Mouse (Mus musculus) limb, embryonic 15.5 days (tissue): Measurements from ENCODE around the gene Gabra4. TPM values are rescaled to one million over a fixed set of nuclear protein-coding genes. Genes with fewer than 3 reads are reported as not detected.
"Not testable (repeated sequence)": the region's sequence is repeated elsewhere in the genome, so short reads cannot be mapped to it uniquely, and the experiment has no call there.

Source experiments
- ATAC-seq: fragments of 200-750 bp; cut with Nextera tagmentation; 2 replicates; pipeline ENCODE4 v1.8.0; 2017; ENCODE audit warnings: low read depth, moderate TSS enrichment; ENCODE audit not compliant: insufficient number of reproducible peaks, low FRiP score, low TSS enrichment
- H3K27ac ChIP-seq: fragments of 300-500 bp; sonication (generic); 2 replicates; pipeline ENCODE4 v1.5.1; 2015; ENCODE audit warnings: moderate library complexity, mild to moderate bottlenecking, inconsistent platforms
- H3K27me3 ChIP-seq: fragments of 300-500 bp; sonication (generic); 2 replicates; pipeline ENCODE4 v1.6.1; 2015; ENCODE audit warnings: inconsistent platforms
- H3K36me3 ChIP-seq: fragments of 300-500 bp; sonication (generic); 2 replicates; pipeline ENCODE4 v1.6.1; 2015; ENCODE audit warnings: inconsistent platforms
- H3K4me1 ChIP-seq: fragments of 300-500 bp; sonication (generic); 2 replicates; pipeline ENCODE4 v1.6.1; 2015; ENCODE audit warnings: inconsistent platforms
- H3K4me2 ChIP-seq: fragments of 300-500 bp; sonication (generic); 2 replicates; pipeline ENCODE4 v1.6.1; 2015; ENCODE audit warnings: mild to moderate bottlenecking, inconsistent platforms
- H3K4me3 ChIP-seq: fragments of 300-500 bp; sonication (generic); 2 replicates; pipeline ENCODE4 v1.5.1; 2015; ENCODE audit warnings: mild to moderate bottlenecking, inconsistent platforms
- H3K9ac ChIP-seq: fragments of 300-500 bp; sonication (generic); 2 replicates; pipeline ENCODE4 v1.6.1; 2015; ENCODE audit warnings: inconsistent platforms
- H3K9me3 ChIP-seq: fragments of 300-500 bp; sonication (generic); 2 replicates; pipeline ENCODE4 v1.6.1; 2016; ENCODE audit warnings: inconsistent platforms
- WGBS: fragments of 180-500 bp; shearing (Covaris S2); methylation state at CpG from one replicate; pipeline ENCODE4 v1.1.7; 2015; 5-methylcytosine and 5-hydroxymethylcytosine counted together
- polyA plus RNA-seq: library from polyadenylated mRNA; unstranded; fragments of >200 nt; fragmentation: Nextera tagmentation; extraction: Ambion mirVana; gene quantifications from 2 replicates; pipeline ENCODE4 v1.2.1, GENCODE M21; 2015

Gabra4 gene
- polyA plus RNA-seq, 1 experiment from 2014 or later, result 8.9 TPM

DNA sequence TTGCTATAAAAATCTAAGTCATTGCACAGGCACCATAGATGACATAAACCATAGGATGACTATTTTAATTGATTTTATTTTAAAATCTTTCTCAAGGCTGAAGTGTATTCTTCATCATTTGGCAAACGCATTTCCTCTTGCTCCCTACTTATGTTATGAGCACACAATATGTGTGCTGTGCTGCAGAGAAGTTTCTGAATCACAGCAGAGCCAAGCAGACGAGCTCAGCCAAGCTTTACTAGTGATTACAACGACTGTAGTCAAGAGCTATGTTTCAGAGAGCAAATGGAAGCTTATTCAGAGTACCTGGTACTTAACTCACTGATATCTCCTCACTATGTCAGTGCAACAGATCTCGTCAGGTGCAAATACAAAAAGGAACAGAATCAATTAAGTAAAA lies 41.4 kb downstream of the Gabra4 start:
- Histone ChIP-seq H3K9me3 (no peaks in the 10 kb centered on the region), H3K4me3 (no peak overlapping the region), H3K4me2 (no peak overlapping the region), H3K4me1 (no peaks in the 10 kb centered on the region), H3K27ac (no peak overlapping the region), H3K9ac (no peak overlapping the region), H3K27me3 (no peaks in the 10 kb centered on the region), H3K36me3 (no peaks in the 10 kb centered on the region)
- ATAC-seq, result no peak
- WGBS, result 60% methylated on average over 4 of the region's 4 CpGs

DNA sequence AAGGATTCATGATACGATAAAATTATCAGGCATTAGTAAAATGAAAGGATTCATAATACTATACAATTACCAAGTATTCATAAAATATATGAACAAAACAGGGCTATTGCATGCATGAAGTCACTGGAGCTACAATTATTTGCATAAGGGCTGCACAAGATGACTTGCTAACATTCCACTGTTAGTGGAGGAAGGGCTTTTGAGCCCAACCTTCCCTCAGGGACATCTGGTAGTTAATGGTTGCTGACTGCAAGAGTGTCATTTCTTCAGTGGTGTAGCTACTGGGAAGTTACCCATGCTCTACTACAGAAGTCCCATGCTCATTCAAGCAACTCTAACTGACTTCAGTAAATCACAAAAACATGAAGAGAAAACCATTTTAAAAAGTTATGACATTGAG lies 43.8 kb downstream of the Gabra4 start:
- H3K36me3 ChIP-seq, result no peaks in the 10 kb centered on the region
- ATAC-seq, result no peak
- no peaks in the 10 kb centered on the region for H3K4me1 ChIP-seq
- no peaks in the 10 kb centered on the region for H3K27me3 ChIP-seq
- H3K9ac ChIP-seq, result no peak overlapping the region
- no peak overlapping the region for H3K4me2 ChIP-seq
- H3K9me3 ChIP-seq, result no peaks in the 10 kb centered on the region
- H3K27ac ChIP-seq, result no peak overlapping the region
- 90% methylated on average over 1 of the region's 1 CpGs for WGBS
- no peak overlapping the region for H3K4me3 ChIP-seq

DNA sequence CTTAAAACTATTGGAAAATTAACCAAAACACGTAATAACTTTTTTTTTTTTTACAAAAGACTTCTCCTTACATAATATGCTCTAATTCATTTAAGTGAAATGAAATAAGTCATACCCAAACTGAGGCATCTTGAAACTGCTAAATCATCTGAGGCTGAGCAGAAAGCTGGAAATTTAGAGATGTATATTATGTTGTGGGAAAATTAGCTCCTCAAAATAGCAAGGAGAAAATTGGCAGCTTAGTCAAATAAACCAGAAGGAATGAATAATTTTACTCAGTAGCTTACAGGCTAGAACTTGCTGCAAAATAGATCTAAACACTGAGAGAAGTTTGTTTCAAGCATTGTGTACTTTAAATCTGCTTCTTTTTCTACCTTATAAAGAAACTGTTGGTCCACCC lies 49.4 kb downstream of the Gabra4 start:
- Histone ChIP-seq H3K27ac (no peak overlapping the region), H3K9ac (no peak overlapping the region), H3K27me3 (no peaks in the 10 kb centered on the region), H3K4me2 (no peak overlapping the region), H3K4me3 (no peak overlapping the region), H3K4me1 (no peaks in the 10 kb centered on the region), H3K36me3 (no peaks in the 10 kb centered on the region), H3K9me3 (no peaks in the 10 kb centered on the region)
- ATAC-seq, result no peak
- 80% methylated on average over 1 of the region's 1 CpGs for WGBS

DNA sequence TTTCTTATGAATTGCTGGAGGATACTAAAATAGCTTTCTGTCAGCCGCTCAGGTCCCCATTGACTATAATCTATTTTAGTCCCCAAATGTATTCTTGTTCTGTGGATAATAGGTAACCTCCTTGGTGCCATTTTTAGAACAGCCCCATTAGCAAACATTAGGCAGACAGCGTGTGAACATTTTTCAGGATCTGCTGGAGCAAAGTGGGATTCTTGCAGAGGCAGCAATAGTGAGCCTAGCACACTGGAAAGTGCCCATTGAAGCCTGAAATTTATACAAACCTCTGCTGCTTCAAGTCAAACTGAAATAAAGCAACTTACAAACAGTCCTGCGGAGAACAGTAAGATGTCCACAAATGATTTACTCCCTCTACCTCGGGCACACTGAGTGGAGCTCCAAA lies 51.2 kb downstream of the Gabra4 start:
- Histone ChIP-seq H3K4me1 (no peaks in the 10 kb centered on the region), H3K27me3 (no peaks in the 10 kb centered on the region), H3K9me3 (no peaks in the 10 kb centered on the region), H3K4me3 (no peak overlapping the region), H3K9ac (no peak overlapping the region), H3K36me3 (no peaks in the 10 kb centered on the region), H3K4me2 (no peak overlapping the region), H3K27ac (no peak overlapping the region)
- WGBS, result 59% methylated on average over 4 of the region's 4 CpGs
- ATAC-seq, result no peak

DNA sequence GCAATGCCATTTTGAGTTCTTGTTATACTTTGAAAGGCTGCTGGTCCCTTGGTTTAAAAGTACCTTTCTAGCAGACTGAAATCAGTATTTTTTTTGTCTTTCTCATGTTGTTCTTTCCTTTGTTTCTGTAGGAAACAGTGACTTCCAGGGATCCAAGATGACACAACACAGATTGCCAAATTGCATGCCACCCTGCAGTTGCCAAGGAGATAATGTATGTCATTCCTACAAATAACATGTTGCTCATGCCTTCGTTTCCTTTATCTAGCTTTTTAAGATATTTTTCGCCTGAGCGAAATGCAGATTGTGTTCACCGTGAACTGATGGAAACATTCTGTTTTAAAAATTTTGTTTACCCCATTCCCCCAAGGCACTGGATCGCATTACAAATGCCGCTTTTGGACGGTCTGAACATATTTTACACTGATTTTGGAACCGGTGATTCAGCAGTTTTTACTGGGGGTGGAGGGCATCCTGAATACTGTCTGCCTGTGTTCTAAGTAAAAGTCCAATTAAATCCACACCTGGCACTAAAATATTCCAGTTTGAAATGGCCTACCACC lies 53.9 kb downstream of the Gabra4 start:
- H3K27me3 ChIP-seq, result no peaks in the 10 kb centered on the region
- H3K9ac ChIP-seq, result no peak overlapping the region
- ATAC-seq, result no peak
- no peaks in the 10 kb centered on the region for H3K4me1 ChIP-seq
- H3K36me3 ChIP-seq, result no peaks in the 10 kb centered on the region
- H3K4me3 ChIP-seq, result no peak overlapping the region
- H3K4me2 ChIP-seq, result no peak overlapping the region
- H3K27ac ChIP-seq, result no peak overlapping the region
- no peaks in the 10 kb centered on the region for H3K9me3 ChIP-seq
- 40% methylated on average over 8 of the region's 8 CpGs for WGBS

DNA sequence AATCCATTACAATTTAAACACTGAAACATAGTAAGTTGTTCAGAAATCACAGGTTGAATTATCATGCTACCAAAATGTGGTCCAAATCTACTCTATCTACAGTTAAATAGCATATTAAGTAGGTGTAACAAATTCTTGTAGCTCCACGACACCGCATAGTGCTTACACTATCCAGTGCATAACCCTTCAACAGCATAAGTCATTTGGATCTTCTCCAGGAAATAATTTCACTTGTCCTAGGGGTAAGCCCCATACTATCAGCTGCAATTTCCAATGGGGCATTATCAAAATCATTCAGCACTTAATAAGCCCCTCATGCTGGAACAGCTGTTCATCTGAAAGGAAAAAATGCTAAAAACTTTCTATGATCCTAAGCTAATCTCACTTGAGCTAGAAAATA lies 62.8 kb downstream of the Gabra4 start:
- Histone ChIP-seq H3K27ac (no peak overlapping the region), H3K27me3 (no peaks in the 10 kb centered on the region), H3K4me2 (no peak overlapping the region), H3K9ac (no peak overlapping the region), H3K36me3 (no peaks in the 10 kb centered on the region), H3K4me1 (no peaks in the 10 kb centered on the region), H3K9me3 (no peaks in the 10 kb centered on the region), H3K4me3 (no peak overlapping the region)
- 70% methylated on average over 2 of the region's 2 CpGs for WGBS
- no peak for ATAC-seq

DNA sequence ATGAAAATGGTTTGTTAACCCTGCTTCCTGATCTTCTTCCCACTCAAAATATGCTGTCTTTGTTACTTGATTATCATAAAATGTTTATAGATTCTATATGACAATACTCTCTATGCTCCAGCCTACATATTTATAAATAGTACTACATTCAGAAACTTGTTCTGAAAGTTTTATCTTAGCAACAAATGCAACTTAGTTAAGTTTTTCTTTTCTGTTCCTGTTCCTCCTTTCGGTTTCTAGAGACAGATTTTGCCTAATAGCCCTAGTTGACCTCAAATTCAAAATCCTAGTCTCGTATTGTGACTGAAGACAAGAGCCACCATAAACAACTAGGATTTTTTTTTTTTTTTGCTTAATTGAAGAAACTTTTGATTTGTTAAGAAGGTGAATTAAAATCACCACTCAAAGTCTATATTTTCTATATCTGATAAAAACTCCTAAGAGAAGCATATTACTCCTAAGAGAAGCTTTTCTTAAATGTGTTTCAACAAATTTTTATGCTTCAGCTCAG lies 64.3 kb downstream of the Gabra4 start:
- Histone ChIP-seq H3K4me2 (no peak overlapping the region), H3K4me3 (no peak overlapping the region), H3K9me3 (no peaks in the 10 kb centered on the region), H3K27ac (no peak overlapping the region), H3K4me1 (no peaks in the 10 kb centered on the region), H3K27me3 (no peaks in the 10 kb centered on the region), H3K9ac (no peak overlapping the region), H3K36me3 (no peaks in the 10 kb centered on the region)
- ATAC-seq, result no peak
- 83% methylated on average over 2 of the region's 2 CpGs for WGBS

DNA sequence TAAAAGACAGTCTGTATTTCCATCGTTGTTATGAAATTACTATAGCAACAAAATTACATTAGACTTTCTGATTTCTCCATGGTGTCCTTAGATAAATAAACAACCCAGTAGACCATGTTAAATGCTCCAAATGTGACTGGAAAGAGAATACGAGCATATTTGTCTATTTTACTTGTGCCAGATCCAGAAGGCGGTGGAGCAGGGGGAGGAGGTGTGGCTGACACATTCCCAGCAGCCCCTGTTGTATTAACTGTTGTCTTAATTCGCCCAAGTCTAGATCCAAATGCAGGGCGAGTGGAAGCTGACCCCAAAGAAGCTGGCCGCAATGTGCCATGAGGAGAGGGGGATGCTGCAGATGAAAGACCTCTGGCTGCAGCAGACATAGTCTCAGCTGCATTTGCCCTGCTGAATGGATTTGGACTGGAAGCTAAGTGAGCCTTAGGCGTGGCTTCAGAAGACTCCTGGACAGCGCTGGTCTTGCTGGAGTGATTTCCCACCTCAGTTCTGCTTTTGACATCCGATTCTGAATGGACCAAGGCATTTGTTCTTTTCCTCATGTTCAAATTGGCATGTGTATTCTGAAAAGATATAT lies 86.4 kb downstream of the Gabra4 start:
- Histone ChIP-seq H3K9ac (no peak overlapping the region), H3K4me3 (no peak overlapping the region), H3K36me3 (no peaks in the 10 kb centered on the region), H3K9me3 (no peaks in the 10 kb centered on the region), H3K27ac (no peak overlapping the region), H3K27me3 (no peaks in the 10 kb centered on the region), H3K4me1 (no peaks in the 10 kb centered on the region), H3K4me2 (no peak overlapping the region)
- ATAC-seq, result no peak
- 75% methylated on average over 9 of the region's 9 CpGs for WGBS

DNA sequence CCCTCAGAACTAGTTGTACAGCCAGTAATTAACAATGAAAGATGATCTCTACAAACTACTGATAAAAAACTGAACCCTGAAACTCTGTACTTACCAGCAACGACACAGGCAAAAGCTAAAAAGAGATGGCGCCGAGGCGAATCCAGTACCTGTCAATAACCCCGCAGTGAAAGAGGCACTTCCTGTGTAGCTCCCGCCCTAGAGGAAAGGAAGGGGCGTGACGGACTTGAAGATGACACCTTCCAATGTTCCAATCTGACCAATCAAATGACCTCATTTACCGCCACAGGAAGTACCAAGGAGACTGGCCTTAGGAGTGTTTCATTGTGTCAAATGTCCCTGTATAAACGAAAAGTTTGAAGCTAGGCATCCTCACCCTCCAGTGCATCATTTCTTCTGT lies 110.0 kb downstream of the Gabra4 start, which contains the start of gene Cox7b2:
Gene Cox7b2 (minus strand): TSS at position 127 of the 400 bp plus-strand sequence.
- H3K36me3 ChIP-seq, result no peaks in the 10 kb centered on the region
- H3K9me3 ChIP-seq, result no peaks in the 10 kb centered on the region
- no peak within 1 kb of the TSS for H3K27ac ChIP-seq
- no peaks in the 10 kb centered on the region for H3K27me3 ChIP-seq
- no peak within 1 kb of the TSS for H3K4me3 ChIP-seq
- 88% methylated on average over 10 of the region's 10 CpGs for WGBS
- H3K4me1 ChIP-seq, result no peaks in the 10 kb centered on the region
- ATAC-seq, result no peak
- H3K4me2 ChIP-seq, result no peak within 1 kb of the TSS
- H3K9ac ChIP-seq, result no peak within 1 kb of the TSS

DNA sequence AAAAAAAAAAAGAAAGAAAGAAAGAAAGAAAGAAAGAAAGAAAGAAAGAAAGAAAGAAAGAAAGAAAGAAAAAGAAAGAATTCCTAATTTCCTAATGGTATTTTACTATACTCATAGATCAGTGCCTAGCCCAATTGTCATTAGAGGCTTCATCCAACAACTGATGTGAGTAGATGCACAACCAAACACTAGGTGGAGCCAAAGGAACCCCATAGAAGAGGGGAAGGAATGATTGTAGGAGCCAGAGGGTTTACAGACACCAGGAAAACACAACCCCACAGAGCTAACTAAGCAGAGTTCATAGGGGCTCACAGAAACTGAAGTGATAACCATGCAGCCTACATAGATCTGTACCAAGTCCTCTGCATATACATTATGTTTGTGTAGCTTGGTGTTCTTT lies 112.6 kb downstream of the Gabra4 start:
- no peak overlapping the region for H3K27ac ChIP-seq
- H3K36me3 ChIP-seq, result no peaks in the 10 kb centered on the region
- ATAC-seq, result no peak

DNA sequence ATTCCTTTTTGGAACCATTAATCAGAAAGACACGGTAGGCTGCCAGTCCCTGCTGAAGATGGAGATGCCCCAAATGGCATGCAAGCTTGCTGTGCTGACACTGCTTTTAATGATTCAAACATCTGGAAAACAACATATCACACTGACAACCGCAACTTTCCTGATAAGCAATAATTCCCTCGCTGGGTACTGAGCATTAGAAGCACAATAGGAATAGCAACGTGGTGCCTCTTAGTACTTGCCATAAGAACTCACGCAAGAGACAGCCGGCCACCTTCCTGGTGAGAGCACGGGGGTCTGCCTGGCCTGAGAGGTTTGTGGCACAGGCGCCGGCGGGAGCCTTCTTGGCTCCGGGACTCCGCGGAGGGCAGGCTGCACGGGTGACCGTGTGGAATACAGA lies 132.6 kb downstream of the Gabra4 start:
- not testable (repeated sequence) for H3K9me3 ChIP-seq, H3K27ac ChIP-seq, ATAC-seq, H3K27me3 ChIP-seq, H3K36me3 ChIP-seq, H3K4me1 ChIP-seq, H3K9ac ChIP-seq, H3K4me3 ChIP-seq, H3K4me2 ChIP-seq
- WGBS, result 69% methylated on average over 11 of the region's 15 CpGs

More for the DNA sequence above, 112.6 kb downstream of the Gabra4 start:
- Histone ChIP-seq H3K9me3 (no peaks in the 10 kb centered on the region), H3K4me1 (no peaks in the 10 kb centered on the region), H3K4me2 (no peak overlapping the region), H3K4me3 (no peak overlapping the region), H3K27me3 (no peaks in the 10 kb centered on the region), H3K9ac (no peak overlapping the region)
